Mouse (Mus musculus) hindbrain, embryonic 15.5 days (tissue): ENCODE results near the gene Itgav. TPM values are rescaled to one million over a fixed set of nuclear protein-coding genes. Genes with fewer than 3 reads are reported as not detected.

Experiments
- ATAC-seq: fragments of 200-750 bp; cut with Nextera tagmentation; 2 replicates; pipeline ENCODE4 v1.8.0; 2017; ENCODE audit warnings: low read depth, moderate number of reproducible peaks, moderate TSS enrichment; ENCODE audit not compliant: low FRiP score
- H3K27ac ChIP-seq: fragments of 300-500 bp; sonication (generic); replicated peaks from 2 replicates; pipeline ENCODE4 v1.5.1; 2015; ENCODE audit warnings: mild to moderate bottlenecking, inconsistent platforms
- H3K27me3 ChIP-seq: fragments of 300-500 bp; sonication (generic); 2 replicates; pipeline ENCODE4 v1.6.1; 2015; ENCODE audit warnings: control low read depth, inconsistent platforms
- H3K36me3 ChIP-seq: fragments of 300-500 bp; sonication (generic); 2 replicates; pipeline ENCODE4 v1.6.1; 2015; ENCODE audit warnings: control low read depth, inconsistent platforms
- H3K4me1 ChIP-seq: fragments of 300-500 bp; sonication (generic); replicated peaks from 2 replicates; pipeline ENCODE4 v1.6.1; 2015; ENCODE audit warnings: control low read depth, inconsistent platforms
- H3K4me2 ChIP-seq: fragments of 300-500 bp; sonication (generic); 2 replicates; pipeline ENCODE4 v1.6.1; 2015; ENCODE audit warnings: moderate library complexity, mild to moderate bottlenecking, inconsistent platforms
- H3K4me3 ChIP-seq: fragments of 300-500 bp; sonication (generic); 2 replicates; pipeline ENCODE4 v1.5.1; 2015; ENCODE audit warnings: mild to moderate bottlenecking, inconsistent platforms
- H3K9ac ChIP-seq: fragments of 300-500 bp; sonication (generic); 2 replicates; pipeline ENCODE4 v1.6.1; 2015; ENCODE audit warnings: inconsistent platforms
- H3K9me3 ChIP-seq: fragments of 300-500 bp; sonication (generic); 2 replicates; pipeline ENCODE4 v1.6.1; 2016; ENCODE audit warnings: control low read depth, inconsistent platforms
- WGBS: fragments of 180-500 bp; shearing (Covaris S2); methylation state at CpG from one replicate; pipeline ENCODE4 v1.1.7; 2015; 5-methylcytosine and 5-hydroxymethylcytosine counted together
- polyA plus RNA-seq: library from polyadenylated mRNA; unstranded; fragments of >200 nt; fragmentation: Nextera tagmentation; extraction: Ambion mirVana; gene quantifications from 2 replicates; pipeline ENCODE4 v1.2.1, GENCODE M21; 2015

The Itgav gene
- polyA plus RNA-seq, 1 experiment from 2014 or later, result 26.5 TPM

DNA sequence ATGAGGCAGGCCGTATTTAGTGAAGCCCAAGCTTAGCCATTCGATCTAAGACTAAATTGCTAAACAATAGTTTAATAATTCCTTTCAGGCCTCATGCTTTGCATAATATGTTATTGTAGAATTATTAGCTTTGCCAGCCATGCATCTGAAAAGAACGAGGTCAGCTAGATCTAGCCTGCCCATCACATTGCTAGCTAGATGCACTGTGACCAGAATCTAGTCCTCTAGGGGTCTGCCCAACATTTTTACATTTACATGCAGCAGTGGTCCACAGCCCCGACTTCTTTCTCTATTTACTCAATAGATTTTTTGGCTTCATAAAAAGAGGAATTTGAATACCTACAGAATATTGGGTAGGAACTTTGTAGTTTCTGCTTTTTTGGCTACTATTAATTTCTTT lies 67.9 kb downstream of the Itgav start:
- H3K36me3 ChIP-seq, result 0 out of 2 replicates have a peak, but pooled peaks cover 3% of the 10 kb centered on the region
- no peak overlapping the region for H3K4me2 ChIP-seq
- ATAC-seq, result no peak
- H3K27me3 ChIP-seq, result no peaks in the 10 kb centered on the region
- 59% methylated on average over 4 of the region's 4 CpGs for WGBS
- no peak overlapping the region for H3K9ac ChIP-seq
- no peak overlapping the region for H3K4me3 ChIP-seq
- no peaks in the 10 kb centered on the region for H3K9me3 ChIP-seq
- H3K27ac ChIP-seq, result no peak overlapping the region
- no peaks in the 10 kb centered on the region for H3K4me1 ChIP-seq

DNA sequence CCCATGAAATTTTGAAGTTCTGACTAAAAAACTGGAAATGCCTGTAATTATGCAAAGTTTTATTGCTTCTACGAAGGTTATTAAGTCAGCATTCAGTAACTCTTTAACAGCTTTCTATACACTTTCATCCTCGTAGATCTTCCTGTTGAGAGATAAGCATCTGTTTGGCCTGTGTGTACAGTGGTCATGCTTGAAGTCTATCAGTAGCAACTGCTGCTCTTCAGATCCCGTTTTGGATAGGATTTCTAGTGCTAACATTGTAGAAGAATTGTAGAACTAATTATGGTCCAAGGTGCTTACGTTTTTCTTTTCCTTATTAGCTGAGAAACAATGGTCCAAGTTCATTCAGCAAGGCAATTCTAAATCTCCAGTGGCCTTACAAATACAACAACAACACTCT lies 71.6 kb downstream of the Itgav start:
- ATAC-seq, result no peak
- Histone ChIP-seq H3K36me3 (0 out of 2 replicates have a peak, but pooled peaks cover 7% of the 10 kb centered on the region), H3K4me2 (no peak overlapping the region), H3K27me3 (no peaks in the 10 kb centered on the region), H3K4me1 (no peaks in the 10 kb centered on the region), H3K9me3 (no peaks in the 10 kb centered on the region), H3K27ac (no peak overlapping the region), H3K4me3 (no peak overlapping the region), H3K9ac (no peak overlapping the region)
- 84% methylated on average over 4 of the region's 4 CpGs for WGBS

- Histone ChIP-seq H3K27ac (no peak overlapping the region), H3K36me3 (0 out of 2 replicates have a peak, but pooled peaks cover 7% of the 10 kb centered on the region), H3K27me3 (no peaks in the 10 kb centered on the region), H3K4me1 (no peaks in the 10 kb centered on the region), H3K4me2 (no peak overlapping the region), H3K9ac (no peak overlapping the region), H3K4me3 (no peak overlapping the region), H3K9me3 (no peaks in the 10 kb centered on the region)
- ATAC-seq, result no peak
- 44% methylated on average over 9 of the region's 9 CpGs for WGBS
Measured at GRCm38 (mm10) chr2:83797902-83798497, 73.8 kb downstream of the Itgav start.

GRCm38 (mm10) chr2:83812483-83813272 lies 88.5 kb downstream of the Itgav start, which contains the start of gene Fam171b:
Fam171b (plus strand) TSS chr2:83812636.
- Histone ChIP-seq H3K9me3 (no peaks in the 10 kb centered on the region), H3K36me3 (no peaks in the 10 kb centered on the region), H3K9ac (peak within 1 kb of the TSS; percentile 87), H3K4me2 (peak within 1 kb of the TSS; percentile 63), H3K27ac (peak within 1 kb of the TSS; percentile 98), H3K4me3 (peak within 1 kb of the TSS; percentile 66), H3K27me3 (no peaks in the 10 kb centered on the region), H3K4me1 (peaks cover 28% of the 10 kb centered on the region)
- peak; percentile 95 for ATAC-seq
- under 1% methylated on average over 63 of the region's 63 CpGs for WGBS

DNA sequence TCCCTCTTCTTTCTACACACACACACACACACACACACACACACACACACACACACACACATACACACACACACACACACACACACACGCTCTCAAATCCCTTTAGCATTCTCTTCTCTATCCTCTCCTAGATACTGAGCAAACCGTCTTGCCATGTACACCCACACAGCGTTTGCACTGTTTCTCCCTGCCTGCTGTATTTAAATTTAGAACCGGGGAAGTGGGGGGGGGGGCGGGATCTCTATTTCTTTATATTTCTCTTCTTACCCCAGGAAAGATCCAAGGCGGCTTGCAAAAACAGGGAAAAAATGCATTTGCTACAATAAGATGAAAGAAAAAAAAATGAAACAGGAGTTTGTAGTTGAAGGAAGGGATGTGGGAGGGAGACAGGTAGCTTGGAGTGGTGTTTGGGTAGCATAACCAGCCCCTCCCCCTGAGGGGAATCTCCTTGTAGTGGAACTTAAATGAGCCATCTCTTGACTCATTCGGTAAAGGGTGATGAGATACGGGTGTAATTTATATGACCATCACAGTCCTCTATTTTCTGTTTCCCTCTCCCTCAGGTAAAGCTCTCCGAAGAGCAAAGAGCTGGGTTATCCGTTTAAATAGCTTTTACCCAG lies 89.2 kb downstream of the Itgav start:
- WGBS, result 12% methylated on average over 10 of the region's 10 CpGs
- H3K36me3 ChIP-seq, result no peaks in the 10 kb centered on the region
- peak overlapping the region; percentile 87 for H3K9ac ChIP-seq
- peak overlapping the region; percentile 63 for H3K4me2 ChIP-seq
- no peaks in the 10 kb centered on the region for H3K27me3 ChIP-seq
- H3K9me3 ChIP-seq, result no peaks in the 10 kb centered on the region
- H3K27ac ChIP-seq, result peak overlapping the region; percentile 98
- ATAC-seq, result peak; percentile 37
- peak overlapping the region; percentile 66 for H3K4me3 ChIP-seq
- peaks cover 28% of the 10 kb centered on the region for H3K4me1 ChIP-seq

- Histone ChIP-seq H3K36me3 (no peaks in the 10 kb centered on the region), H3K4me2 (peak overlapping the region; percentile 63), H3K9ac (peak overlapping the region; percentile 87), H3K4me3 (peak overlapping the region; percentile 66), H3K27ac (peak overlapping the region; percentile 98), H3K9me3 (no peaks in the 10 kb centered on the region), H3K27me3 (no peaks in the 10 kb centered on the region), H3K4me1 (peaks cover 28% of the 10 kb centered on the region)
- ATAC-seq, result no peak
- 24% methylated on average over 6 of the region's 6 CpGs for WGBS
Measured at GRCm38 (mm10) chr2:83814009-83814408, 89.8 kb downstream of the Itgav start.

- no peak overlapping the region for H3K27ac ChIP-seq
Measured at GRCm38 (mm10) chr2:83816147-83816546, 92.0 kb downstream of the Itgav start.

GRCm38 (mm10) chr2:83825161-83825560 lies 101.0 kb downstream of the Itgav start:
- Histone ChIP-seq H3K9me3 (no peaks in the 10 kb centered on the region), H3K9ac (no peak overlapping the region), H3K27ac (no peak overlapping the region), H3K27me3 (no peaks in the 10 kb centered on the region), H3K36me3 (no peaks in the 10 kb centered on the region), H3K4me3 (no peak overlapping the region), H3K4me1 (peaks cover 17% of the 10 kb centered on the region; the same call in 1 of the 2 replicates), H3K4me2 (no peak overlapping the region)
- 41% methylated on average over 5 of the region's 5 CpGs for WGBS
- ATAC-seq, result 0 out of 2 replicates have a peak, but pooled peaks have one; percentile 31

More at GRCm38 (mm10) chr2:83816147-83816546, 92.0 kb downstream of the Itgav start:
- H3K4me2 ChIP-seq, result no peak overlapping the region
- H3K27me3 ChIP-seq, result no peaks in the 10 kb centered on the region
- H3K9ac ChIP-seq, result no peak overlapping the region
- no peak overlapping the region for H3K4me3 ChIP-seq
- peaks cover 31% of the 10 kb centered on the region for H3K4me1 ChIP-seq
- no peak for ATAC-seq
- no peaks in the 10 kb centered on the region for H3K36me3 ChIP-seq
- WGBS, result 53% methylated on average over 6 of the region's 6 CpGs
- no peaks in the 10 kb centered on the region for H3K9me3 ChIP-seq

DNA sequence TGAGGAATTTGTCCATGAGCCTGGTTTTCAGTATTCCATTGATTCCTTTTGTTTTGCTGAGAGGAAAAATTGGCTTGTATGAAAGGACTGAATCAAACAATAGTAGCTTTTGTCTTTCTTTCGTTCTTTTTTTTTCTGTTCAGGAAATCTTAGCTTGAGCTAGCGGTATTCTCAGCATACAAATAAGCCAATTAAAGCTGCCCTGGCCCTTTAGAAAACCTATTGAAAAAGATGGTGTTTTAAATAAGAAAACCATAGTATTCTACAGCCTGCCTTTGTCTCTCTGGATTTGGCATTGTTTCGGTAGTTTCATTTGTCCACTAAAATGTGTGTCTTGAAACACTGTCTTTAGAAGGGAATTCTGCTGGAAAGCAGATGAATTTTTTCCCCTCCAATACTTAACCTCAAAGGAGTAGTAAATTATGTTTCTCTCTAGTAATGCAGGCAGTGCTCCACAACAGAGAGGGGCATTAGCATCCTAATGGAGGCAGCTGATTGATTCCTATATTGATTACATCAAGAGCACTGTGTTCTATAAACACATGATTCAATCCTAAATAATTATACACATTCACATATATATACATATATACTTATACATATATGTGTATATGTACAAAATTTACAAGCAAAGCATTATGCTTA lies 104.8 kb downstream of the Itgav start:
- Histone ChIP-seq H3K36me3 (no peaks in the 10 kb centered on the region), H3K9ac (no peak overlapping the region), H3K4me2 (peak overlapping the region; percentile 17; the same call in 1 of the 2 replicates), H3K4me1 (peaks cover 17% of the 10 kb centered on the region; the same call in 1 of the 2 replicates), H3K27ac (peak overlapping the region; percentile 74), H3K27me3 (no peaks in the 10 kb centered on the region), H3K4me3 (no peak overlapping the region), H3K9me3 (no peaks in the 10 kb centered on the region)
- 15% methylated on average over 3 of the region's 3 CpGs for WGBS
- ATAC-seq, result no peak

DNA sequence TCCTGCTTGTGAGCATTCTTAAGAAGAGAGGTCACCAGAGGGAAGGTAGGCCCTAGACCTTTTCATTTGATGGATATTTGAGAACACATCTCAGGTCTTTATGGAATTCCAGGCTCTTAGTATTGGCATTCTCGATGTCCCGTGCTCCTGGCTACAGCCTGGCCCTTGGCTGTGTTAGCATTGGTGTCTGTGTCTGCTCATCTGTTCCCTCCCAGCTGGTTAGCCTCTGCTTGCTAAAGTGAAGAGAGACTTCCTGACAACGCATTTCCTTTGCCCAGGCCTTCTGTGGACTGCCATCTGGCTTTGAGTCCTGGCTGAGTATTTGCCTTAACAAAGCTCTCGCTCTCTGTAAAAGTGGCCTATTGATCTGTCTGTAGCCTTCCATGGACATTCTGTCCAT lies 108.7 kb downstream of the Itgav start:
- Histone ChIP-seq H3K27me3 (no peaks in the 10 kb centered on the region), H3K4me3 (no peak overlapping the region), H3K27ac (no peak overlapping the region), H3K9me3 (no peaks in the 10 kb centered on the region), H3K4me1 (peaks cover 21% of the 10 kb centered on the region), H3K4me2 (no peak overlapping the region), H3K36me3 (no peaks in the 10 kb centered on the region), H3K9ac (no peak overlapping the region)
- 88% methylated on average over 4 of the region's 4 CpGs for WGBS
- ATAC-seq, result no peak

GRCm38 (mm10) chr2:83835313-83836070 lies 111.3 kb downstream of the Itgav start:
- 40% methylated on average over 10 of the region's 10 CpGs for WGBS
- Histone ChIP-seq H3K9me3 (no peaks in the 10 kb centered on the region), H3K9ac (no peak overlapping the region), H3K27ac (peak overlapping the region; percentile 78), H3K27me3 (no peaks in the 10 kb centered on the region), H3K4me2 (peak overlapping the region; percentile 37), H3K4me1 (peaks cover 13% of the 10 kb centered on the region), H3K36me3 (no peaks in the 10 kb centered on the region), H3K4me3 (no peak overlapping the region)
- peak; percentile 20; the same call in 1 of the 2 replicates for ATAC-seq
